Mouse (Mus musculus): ENCODE measurements around the gene Egln3. TPM values are rescaled to one million over a fixed set of nuclear protein-coding genes. Genes with fewer than 3 reads are reported as not detected.

The Egln3 gene
- polyA plus RNA-seq, 1 experiment from 2014 or later: 5.6 TPM

GRCm38 (mm10) chr12:54227551-54227950 is 23.9 kb upstream of the Egln3 start:
- no peak overlapping the region for H3K27ac ChIP-seq (replicated peaks; ENCODE audit: low read depth, low read length)
- H3K9ac ChIP-seq (replicated peaks; ENCODE audit: low read length): no peak overlapping the region
- DNase-seq: no peak
- no peaks in the 10 kb centered on the region for H3K9me3 ChIP-seq (ENCODE audit: control insufficient read depth, low read length)
- no peak overlapping the region for H3K4me2 ChIP-seq (ENCODE audit: low read length)
- no peaks in the 10 kb centered on the region for H3K36me3 ChIP-seq (ENCODE audit: control insufficient read depth, insufficient read depth, low read length)
- no peak overlapping the region for H3K4me3 ChIP-seq (replicated peaks; ENCODE audit: low read depth, low read length)
- 73% methylated on average over 8 of the region's 8 CpGs for WGBS
- no peak for ATAC-seq (ENCODE audit: low FRiP score, low TSS enrichment)
- H3K4me1 ChIP-seq (ENCODE audit: control insufficient read depth, insufficient read depth, low read length): no peaks in the 10 kb centered on the region
- no peaks in the 10 kb centered on the region for H3K27me3 ChIP-seq (ENCODE audit: control insufficient read depth, insufficient read depth, low read length)

- DNase-seq: no peak
- WGBS: 26% methylated on average over 2 of the region's 2 CpGs
- H3K27me3 ChIP-seq (ENCODE audit: control insufficient read depth, insufficient read depth, low read length): no peaks in the 10 kb centered on the region
Observed at GRCm38 (mm10) chr12:54226341-54226740, 22.7 kb upstream of the Egln3 start.

GRCm38 (mm10) chr12:54225610-54226009 is 21.9 kb upstream of the Egln3 start:
- ATAC-seq (ENCODE audit: low FRiP score, low TSS enrichment) (no peak), DNase-seq (no peak)
- no peaks in the 10 kb centered on the region for H3K9me3 ChIP-seq (ENCODE audit: control insufficient read depth, low read length)
- no peak overlapping the region for H3K9ac ChIP-seq (replicated peaks; ENCODE audit: low read length)
- H3K27me3 ChIP-seq (ENCODE audit: control insufficient read depth, insufficient read depth, low read length): no peaks in the 10 kb centered on the region
- no peaks in the 10 kb centered on the region for H3K4me1 ChIP-seq (ENCODE audit: control insufficient read depth, insufficient read depth, low read length)
- WGBS: 78% methylated on average over 4 of the region's 4 CpGs
- H3K36me3 ChIP-seq (ENCODE audit: control insufficient read depth, insufficient read depth, low read length): no peaks in the 10 kb centered on the region
- H3K4me2 ChIP-seq (ENCODE audit: low read length): no peak overlapping the region
- H3K4me3 ChIP-seq (replicated peaks; ENCODE audit: low read depth, low read length): no peak overlapping the region
- H3K27ac ChIP-seq (replicated peaks; ENCODE audit: low read depth, low read length): no peak overlapping the region

More at GRCm38 (mm10) chr12:54226341-54226740, 22.7 kb upstream of the Egln3 start:
- Histone ChIP-seq H3K4me2 (ENCODE audit: low read length) (no peak overlapping the region), H3K36me3 (ENCODE audit: control insufficient read depth, insufficient read depth, low read length) (no peaks in the 10 kb centered on the region), H3K27ac (replicated peaks; ENCODE audit: low read depth, low read length) (no peak overlapping the region), H3K4me3 (replicated peaks; ENCODE audit: low read depth, low read length) (no peak overlapping the region), H3K4me1 (ENCODE audit: control insufficient read depth, insufficient read depth, low read length) (no peaks in the 10 kb centered on the region), H3K9me3 (ENCODE audit: control insufficient read depth, low read length) (no peaks in the 10 kb centered on the region), H3K9ac (replicated peaks; ENCODE audit: low read length) (no peak overlapping the region)
- no peak for ATAC-seq (ENCODE audit: low FRiP score, low TSS enrichment)

- no peak for ATAC-seq (ENCODE audit: low FRiP score, low TSS enrichment)
- Histone ChIP-seq H3K36me3 (ENCODE audit: control insufficient read depth, insufficient read depth, low read length) (no peaks in the 10 kb centered on the region), H3K4me1 (ENCODE audit: control insufficient read depth, insufficient read depth, low read length) (no peaks in the 10 kb centered on the region), H3K9me3 (ENCODE audit: control insufficient read depth, low read length) (no peaks in the 10 kb centered on the region), H3K4me3 (replicated peaks; ENCODE audit: low read depth, low read length) (no peak overlapping the region), H3K9ac (replicated peaks; ENCODE audit: low read length) (no peak overlapping the region), H3K4me2 (ENCODE audit: low read length) (no peak overlapping the region), H3K27ac (replicated peaks; ENCODE audit: low read depth, low read length) (no peak overlapping the region), H3K27me3 (ENCODE audit: control insufficient read depth, insufficient read depth, low read length) (no peaks in the 10 kb centered on the region)
- DNase-seq: no peak
- 55% methylated on average over 3 of the region's 3 CpGs for WGBS
Observed at GRCm38 (mm10) chr12:54225090-54225489, 21.4 kb upstream of the Egln3 start.

GRCm38 (mm10) chr12:54222036-54222760 is 18.5 kb upstream of the Egln3 start:
- H3K4me1 ChIP-seq (ENCODE audit: control insufficient read depth, insufficient read depth, low read length): no peaks in the 10 kb centered on the region
- no peak overlapping the region for H3K9ac ChIP-seq (replicated peaks; ENCODE audit: low read length)
- no peaks in the 10 kb centered on the region for H3K27me3 ChIP-seq (ENCODE audit: control insufficient read depth, insufficient read depth, low read length)
- ATAC-seq (ENCODE audit: low FRiP score, low TSS enrichment) (no peak), DNase-seq (no peak)
- no peaks in the 10 kb centered on the region for H3K9me3 ChIP-seq (ENCODE audit: control insufficient read depth, low read length)
- H3K36me3 ChIP-seq (ENCODE audit: control insufficient read depth, insufficient read depth, low read length): no peaks in the 10 kb centered on the region
- no peak overlapping the region for H3K4me3 ChIP-seq (replicated peaks; ENCODE audit: low read depth, low read length)
- no peak overlapping the region for H3K27ac ChIP-seq (replicated peaks; ENCODE audit: low read depth, low read length)
- H3K4me2 ChIP-seq (ENCODE audit: low read length): no peak overlapping the region
- 84% methylated on average over 12 of the region's 12 CpGs for WGBS

- Histone ChIP-seq H3K27ac (replicated peaks; ENCODE audit: low read depth, low read length) (no peak overlapping the region), H3K27me3 (ENCODE audit: control insufficient read depth, insufficient read depth, low read length) (no peaks in the 10 kb centered on the region), H3K36me3 (ENCODE audit: control insufficient read depth, insufficient read depth, low read length) (no peaks in the 10 kb centered on the region), H3K4me1 (ENCODE audit: control insufficient read depth, insufficient read depth, low read length) (no peaks in the 10 kb centered on the region), H3K9me3 (ENCODE audit: control insufficient read depth, low read length) (no peaks in the 10 kb centered on the region), H3K9ac (replicated peaks; ENCODE audit: low read length) (no peak overlapping the region), H3K4me2 (ENCODE audit: low read length) (no peak overlapping the region), H3K4me3 (replicated peaks; ENCODE audit: low read depth, low read length) (no peak overlapping the region)
- WGBS: 86% methylated on average over 5 of the region's 5 CpGs
- DNase-seq (no peak), ATAC-seq (ENCODE audit: low FRiP score, low TSS enrichment) (no peak)
Observed at GRCm38 (mm10) chr12:54216673-54217072, 13.0 kb upstream of the Egln3 start.

- Histone ChIP-seq H3K9me3 (ENCODE audit: control insufficient read depth, low read length) (no peaks in the 10 kb centered on the region), H3K4me1 (ENCODE audit: control insufficient read depth, insufficient read depth, low read length) (no peaks in the 10 kb centered on the region), H3K27ac (replicated peaks; ENCODE audit: low read depth, low read length) (no peak overlapping the region), H3K4me3 (replicated peaks; ENCODE audit: low read depth, low read length) (no peak overlapping the region), H3K4me2 (ENCODE audit: low read length) (no peak overlapping the region), H3K9ac (replicated peaks; ENCODE audit: low read length) (no peak overlapping the region), H3K36me3 (ENCODE audit: control insufficient read depth, insufficient read depth, low read length) (no peaks in the 10 kb centered on the region), H3K27me3 (ENCODE audit: control insufficient read depth, insufficient read depth, low read length) (no peaks in the 10 kb centered on the region)
- 83% methylated on average over 6 of the region's 6 CpGs for WGBS
- no peak for DNase-seq
- ATAC-seq (ENCODE audit: low FRiP score, low TSS enrichment): no peak
Observed at GRCm38 (mm10) chr12:54214426-54214825, 10.8 kb upstream of the Egln3 start.

- 88% methylated on average over 4 of the region's 4 CpGs for WGBS
- no peak overlapping the region for H3K4me2 ChIP-seq (ENCODE audit: low read length)
- DNase-seq: no peak
- H3K4me1 ChIP-seq (ENCODE audit: control insufficient read depth, insufficient read depth, low read length): no peaks in the 10 kb centered on the region
- no peak overlapping the region for H3K4me3 ChIP-seq (replicated peaks; ENCODE audit: low read depth, low read length)
- H3K36me3 ChIP-seq (ENCODE audit: control insufficient read depth, insufficient read depth, low read length): no peaks in the 10 kb centered on the region
- no peak for ATAC-seq (ENCODE audit: low FRiP score, low TSS enrichment)
- no peaks in the 10 kb centered on the region for H3K9me3 ChIP-seq (ENCODE audit: control insufficient read depth, low read length)
- no peaks in the 10 kb centered on the region for H3K27me3 ChIP-seq (ENCODE audit: control insufficient read depth, insufficient read depth, low read length)
- no peak overlapping the region for H3K27ac ChIP-seq (replicated peaks; ENCODE audit: low read depth, low read length)
- no peak overlapping the region for H3K9ac ChIP-seq (replicated peaks; ENCODE audit: low read length)
Observed at GRCm38 (mm10) chr12:54213871-54214270, 10.2 kb upstream of the Egln3 start.

GRCm38 (mm10) chr12:54213230-54213629 is 9.6 kb upstream of the Egln3 start:
- no peaks in the 10 kb centered on the region for H3K4me1 ChIP-seq (ENCODE audit: control insufficient read depth, insufficient read depth, low read length)
- H3K4me3 ChIP-seq (replicated peaks; ENCODE audit: low read depth, low read length): no peak overlapping the region
- no peak for DNase-seq
- H3K9me3 ChIP-seq (ENCODE audit: control insufficient read depth, low read length): no peaks in the 10 kb centered on the region
- no peak overlapping the region for H3K9ac ChIP-seq (replicated peaks; ENCODE audit: low read length)
- no peaks in the 10 kb centered on the region for H3K36me3 ChIP-seq (ENCODE audit: control insufficient read depth, insufficient read depth, low read length)
- 64% methylated on average over 5 of the region's 5 CpGs for WGBS
- no peaks in the 10 kb centered on the region for H3K27me3 ChIP-seq (ENCODE audit: control insufficient read depth, insufficient read depth, low read length)
- ATAC-seq (ENCODE audit: low FRiP score, low TSS enrichment): no peak
- H3K4me2 ChIP-seq (ENCODE audit: low read length): no peak overlapping the region
- H3K27ac ChIP-seq (replicated peaks; ENCODE audit: low read depth, low read length): no peak overlapping the region

All from midbrain, embryonic 14.5 days (tissue).